19 mouse cellular contexts compared by ENCODE assay signal in genomic region chr2:181125726-181126455, GRCm38 (mm10). TPM values are rescaled to one million over a fixed set of nuclear protein-coding genes. Genes with fewer than 3 reads are reported as not detected.
A peak's percentile ranks its signal among the peaks of the same experiment; 100 is the strongest.
DNase-seq lines count a peak whose midpoint lies in the region; ATAC-seq and TF ChIP-seq lines count a peak whose summit lies in the region.
"Had no signal": no experiment of that assay in that cellular context is flagged by ENCODE, and none has a peak within 500 bp of the region (broad histone marks: within the 10 kb centered on the region; RNA-seq: fewer than 3 reads in every experiment).

No protein-coding gene starts in this region.

- WGBS in lung, embryonic 14.5 days: 36% methylated on average over 7 of the region's 7 CpGs
- 51% methylated on average over 7 of the region's 7 CpGs for WGBS in limb, embryonic 10.5 days

- H3K4me1 ChIP-seq in lung, embryonic 14.5 days (ENCODE audit: insufficient read depth): no peaks in the 10 kb centered on the region
- H3K4me1 ChIP-seq in limb, embryonic 10.5 days: no peaks in the 10 kb centered on the region

- no peak for TF ChIP-seq CTCF in lung, embryonic 14.5 days (IDR thresholded peaks at IDR 0.05; ENCODE audit: low read depth)

- no peak overlapping the region for H3K4me3 ChIP-seq in lung, embryonic 14.5 days (ENCODE audit: low read depth, low read length)
- no peak overlapping the region for H3K4me3 ChIP-seq in limb, embryonic 10.5 days
- H3K4me3 ChIP-seq: erythroblast, embryonic 14.5 days had no signal

- ATAC-seq in lung, embryonic 14.5 days (ENCODE audit: insufficient read depth): no peak
- ATAC-seq: forebrain, embryonic 16.5 days; hindbrain, postnatal 0 days had no signal

- H3K27ac ChIP-seq in lung, embryonic 14.5 days (ENCODE audit: low read depth): no peak overlapping the region
- no peak overlapping the region for H3K27ac ChIP-seq in limb, embryonic 10.5 days
- H3K27ac ChIP-seq: hindbrain, postnatal 0 days had no signal

- no peaks in the 10 kb centered on the region for H3K27me3 ChIP-seq in lung, embryonic 14.5 days (ENCODE audit: insufficient read depth, low read length)
- no peaks in the 10 kb centered on the region for H3K27me3 ChIP-seq in limb, embryonic 10.5 days (ENCODE audit: low read depth, poor library complexity, severe bottlenecking)

- H3K9ac ChIP-seq in lung, embryonic 14.5 days: no peak overlapping the region

- no peaks in the 10 kb centered on the region for H3K9me3 ChIP-seq in lung, embryonic 14.5 days (ENCODE audit: low read depth, low read length)
- H3K9me3 ChIP-seq in limb, embryonic 10.5 days (replicated peaks): no peaks in the 10 kb centered on the region

- no peak overlapping the region for H3K4me2 ChIP-seq in lung, embryonic 14.5 days
- H3K4me2 ChIP-seq: heart, embryonic 11.5 days; liver, embryonic 11.5 days had no signal

- DNase-seq in cerebellum, adult 9-10 months: peak; percentile 19
- no peak for DNase-seq in cerebellum, adult 8-10 months
- peak; percentile 60 for DNase-seq in lung, embryonic 14.5 days
- DNase-seq in lung, postnatal 36 days: no peak
- DNase-seq in ZHBTc4 (ENCODE audit: low read depth, low spot score): peak; percentile 58
- peak; percentile 50 for DNase-seq in limb, embryonic 10.5 days (ENCODE audit: low spot score)
- DNase-seq in spleen, adult 12 weeks (ENCODE audit: low spot score): no peak
- DNase-seq in yolk sac, embryonic 10.5 days (ENCODE audit: low spot score): no peak
- DNase-seq: B cell, adult 2 months; cerebellum, adult 11 months; gastrocnemius, postnatal 14 days; kidney, adult 18-20 months; lung, postnatal 10 days; right cerebral cortex, postnatal 14 days had no signal

- no peaks in the 10 kb centered on the region for H3K36me3 ChIP-seq in lung, embryonic 14.5 days (ENCODE audit: insufficient read depth)
- no peaks in the 10 kb centered on the region for H3K36me3 ChIP-seq in limb, embryonic 10.5 days

RNA-seq across cellular contexts. Expression of gene Kcnq2, which starts 9.2 kb away (rescaled TPM):
- 0.05 TPM in 2 replicates for polyA plus RNA-seq in lung, embryonic 14.5 days (2014; fragmentation: Nextera tagmentation; extraction: Ambion mirVana)
- 0.10 and 0.20 TPM in 2 replicates for polyA plus RNA-seq in limb, embryonic 10.5 days (2016; fragmentation: Nextera tagmentation; extraction: Ambion mirVana)

RNA-seq across cellular contexts. Expression of gene Eef1a2, which starts 30.9 kb away (rescaled TPM):
- polyA plus RNA-seq in lung, embryonic 14.5 days (2014; fragmentation: Nextera tagmentation; extraction: Ambion mirVana): 0.35 TPM in 1 of 2 replicates, not detected in the other
- polyA plus RNA-seq in limb, embryonic 10.5 days (2016; fragmentation: Nextera tagmentation; extraction: Ambion mirVana): not detected in 2 replicates
- polyA plus RNA-seq: erythroblast, embryonic 14.5 days; liver, embryonic 11.5 days had no signal

Comparison
In these comparisons a context has a peak if more than half of its experiments do, and no peak if none do; other contexts are left out.
1. DNase-seq: peak in cerebellum, adult 9-10 months (single experiment), lung, embryonic 14.5 days (single experiment), ZHBTc4 (single experiment) and limb, embryonic 10.5 days (single experiment); none in cerebellum, adult 8-10 months (single experiment), lung, postnatal 36 days (single experiment), spleen, adult 12 weeks (single experiment) and yolk sac, embryonic 10.5 days (single experiment).